Mouse (Mus musculus): ENCODE measurements around the gene Tmem243.
A peak's percentile ranks its signal among the peaks of the same experiment; 100 is the strongest.

The Tmem243 gene

DNA sequence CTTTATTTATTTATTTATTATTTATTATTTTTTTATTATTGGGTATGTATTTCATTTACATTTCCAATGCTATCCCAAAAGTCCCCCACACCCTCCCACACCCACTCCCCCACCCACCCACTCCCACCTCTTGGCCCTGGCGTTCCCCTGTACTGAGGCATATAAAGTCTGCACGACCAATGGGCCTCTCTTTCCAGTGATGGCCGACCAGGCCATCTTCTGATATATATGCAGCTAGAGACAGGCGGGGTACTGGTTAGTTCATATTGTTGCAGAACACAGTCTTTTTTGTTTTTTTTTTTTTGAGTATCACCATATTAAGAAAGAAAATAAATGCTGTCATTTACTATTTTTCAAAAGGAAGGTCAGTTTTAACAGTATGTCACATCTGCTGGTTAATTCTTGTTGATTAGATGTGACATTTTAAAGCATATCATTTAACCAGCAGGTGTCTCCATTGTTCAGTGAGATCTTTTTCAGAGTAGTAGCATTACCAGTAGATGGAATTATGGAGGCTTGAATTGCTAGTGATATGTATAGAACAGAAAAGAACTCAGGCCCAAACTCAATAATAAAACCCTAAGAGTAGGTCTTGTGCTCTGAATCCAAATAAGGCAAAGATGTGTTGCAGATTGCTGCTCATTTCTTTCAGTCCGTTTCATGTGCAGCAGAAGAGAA lies 69.0 kb downstream of the Tmem243 start:
- DNase-seq (ENCODE audit: low read depth, low spot score), result peak; percentile 33

DNA sequence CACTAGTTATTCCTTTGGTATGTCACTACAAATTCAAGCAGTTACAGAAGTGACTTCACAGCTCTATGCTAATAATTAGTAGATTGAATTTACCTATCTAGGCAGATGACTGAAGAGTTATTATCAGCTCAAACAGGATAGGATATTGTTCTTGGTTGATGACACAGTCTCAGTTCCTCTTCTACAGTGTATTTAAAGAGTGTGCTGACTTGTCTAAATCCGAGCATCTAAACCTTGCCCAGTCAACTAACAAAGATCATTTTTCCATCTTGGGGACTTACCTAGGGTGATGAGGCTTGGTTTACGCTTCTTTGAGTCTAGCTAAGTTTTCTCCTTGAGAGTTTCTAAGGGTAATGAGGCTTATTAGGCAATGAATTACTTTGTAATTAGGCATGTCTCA lies 72.8 kb downstream of the Tmem243 start:
- DNase-seq (ENCODE audit: low read depth, low spot score), result no peak

DNA sequence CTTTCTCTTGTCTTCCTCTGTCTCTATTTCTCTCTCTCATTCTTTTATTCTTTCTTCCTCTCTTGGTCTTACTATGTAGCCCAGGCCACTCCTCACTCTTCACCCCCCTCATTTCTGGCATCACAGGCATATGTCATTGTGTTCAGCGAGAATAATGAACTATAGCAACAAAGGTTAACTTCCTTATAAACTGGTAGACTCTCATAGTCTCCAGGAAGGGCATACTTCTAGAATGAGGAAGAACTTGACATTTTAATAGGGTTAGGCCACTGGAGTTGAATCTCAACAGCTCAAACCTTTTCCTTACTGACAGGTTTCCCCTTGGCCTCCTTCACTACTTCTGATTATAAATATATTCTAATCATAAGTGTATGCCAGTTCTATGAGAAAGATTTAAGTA lies 86.0 kb downstream of the Tmem243 start:
- DNase-seq (ENCODE audit: low read depth, low spot score), result no peak

Measured in CD4-positive, CD25-positive, alpha-beta regulatory T cell, adult 2 months (primary cell).